Mouse (Mus musculus) spleen, adult 2 months (tissue): ENCODE results near the gene Psmd8.

Experiments
- CTCF ChIP-seq: fragments of 200-500 bp; IDR thresholded peaks from 2 replicates; pipeline ENCODE4 v1.5.1; 2011; ENCODE audit warnings: mild to moderate bottlenecking, inconsistent platforms; ENCODE audit not compliant: insufficient read depth, insufficient read length, insufficient replicate concordance; ENCODE audit errors: extremely low read depth
- POLR2A ChIP-seq: fragments of 200-500 bp; IDR thresholded peaks from 2 replicates; pipeline ENCODE4 v1.6.1; 2011; ENCODE audit warnings: low read depth, low read length, inconsistent platforms

DNA sequence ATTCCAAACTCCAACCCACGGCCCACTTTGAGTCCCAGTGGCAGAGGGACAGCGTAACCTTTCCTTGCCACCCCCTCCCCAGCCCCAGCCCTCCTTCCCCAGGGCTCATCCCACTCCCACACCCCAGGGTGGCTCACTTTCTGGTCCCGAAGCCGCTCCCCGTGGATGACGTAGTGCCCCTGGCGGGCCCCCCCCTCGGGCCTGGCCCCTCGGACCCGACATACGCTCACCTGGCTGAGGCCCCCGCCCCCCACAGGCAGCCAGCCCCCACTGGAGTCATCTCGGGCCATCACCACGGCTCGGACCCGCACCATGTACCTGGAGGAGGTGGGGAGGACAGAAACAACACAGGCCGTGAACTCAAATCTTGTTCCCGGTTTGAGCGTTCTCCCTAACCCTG lies 12.8 kb downstream of the Psmd8 start:
- TF ChIP-seq CTCF (no peak), POLR2A (no peak)
